Mouse (Mus musculus) hindbrain, embryonic 14.5 days (tissue): ENCODE data around the gene Nmur1. TPM values are rescaled to one million over a fixed set of nuclear protein-coding genes. Genes with fewer than 3 reads are reported as not detected.
"Not testable (repeated sequence)": the region's sequence is repeated elsewhere in the genome, so short reads cannot be mapped to it uniquely, and the experiment has no call there.

Experiments
- ATAC-seq: fragments of 200-750 bp; cut with Nextera tagmentation; 2 replicates; pipeline ENCODE4 v1.8.0; 2017; ENCODE audit warnings: moderate number of reproducible peaks, mild to moderate bottlenecking, moderate TSS enrichment, moderate library complexity; ENCODE audit not compliant: low FRiP score
- DNase-seq: peaks from one replicate; pipeline ENCODE4 v3.0.0-alpha.2; 2015; ENCODE audit warnings: low spot score
- H3K27ac ChIP-seq: fragments of 300-500 bp; sonication (generic); 2 replicates; pipeline ENCODE4 v1.5.1; 2014; ENCODE audit warnings: mild to moderate bottlenecking, moderate library complexity
- H3K27me3 ChIP-seq: fragments of 300-500 bp; sonication (generic); 2 replicates; pipeline ENCODE4 v1.6.1; 2014; ENCODE audit warnings: mild to moderate bottlenecking, low read length, mixed read lengths; ENCODE audit not compliant: control insufficient read depth, insufficient read depth
- H3K36me3 ChIP-seq: fragments of 300-500 bp; sonication (generic); replicated peaks from 2 replicates; pipeline ENCODE4 v1.6.1; 2014; ENCODE audit not compliant: control insufficient read depth, insufficient read depth
- H3K4me1 ChIP-seq: fragments of 300-500 bp; sonication (generic); replicated peaks from 2 replicates; pipeline ENCODE4 v1.6.1; 2014; ENCODE audit warnings: antibody characterized with exemption, low read length, mixed read lengths; ENCODE audit not compliant: control insufficient read depth, insufficient read depth
- H3K4me2 ChIP-seq: fragments of 300-500 bp; sonication (generic); replicated peaks from 2 replicates; pipeline ENCODE4 v1.6.1; 2014; ENCODE audit warnings: mild to moderate bottlenecking, moderate library complexity
- H3K4me3 ChIP-seq: fragments of 300-500 bp; sonication (generic); replicated peaks from 2 replicates; pipeline ENCODE4 v1.5.1; 2014; ENCODE audit warnings: mild to moderate bottlenecking, low read length
- H3K9ac ChIP-seq: fragments of 300-500 bp; sonication (generic); 2 replicates; pipeline ENCODE4 v1.6.1; 2014
- H3K9me3 ChIP-seq: fragments of 300-500 bp; sonication (generic); 2 replicates; pipeline ENCODE4 v1.6.1; 2016; ENCODE audit warnings: low read length; ENCODE audit not compliant: control insufficient read depth
- WGBS: fragments of 180-500 bp; shearing (Covaris S2); extraction: QIAGEN DNeasy Blood & Tissue Kit; methylation state at CpG from one replicate; pipeline ENCODE4 v1.1.7; 2014; 5-methylcytosine and 5-hydroxymethylcytosine counted together
- polyA plus RNA-seq: library from polyadenylated mRNA; unstranded; fragments of >200 nt; fragmentation: Nextera tagmentation; extraction: Ambion mirVana; gene quantifications from 2 replicates; pipeline ENCODE4 v1.2.1, GENCODE M21; 2014

Nmur1 gene
- polyA plus RNA-seq, 1 experiment from 2014 or later: not detected

- Histone ChIP-seq H3K27ac (no peak overlapping the region), H3K9ac (no peak overlapping the region), H3K4me3 (no peak overlapping the region), H3K4me1 (no peaks in the 10 kb centered on the region), H3K36me3 (peaks cover 70% of the 10 kb centered on the region), H3K9me3 (no peaks in the 10 kb centered on the region), H3K27me3 (no peaks in the 10 kb centered on the region), H3K4me2 (no peak overlapping the region)
- 68% methylated on average over 1 of the region's 1 CpGs for WGBS
- no peak for ATAC-seq
- no peak for DNase-seq
These were observed 77.9 kb downstream of the Nmur1 start for GRCm38 (mm10) chr1:86348083-86348482.

DNA sequence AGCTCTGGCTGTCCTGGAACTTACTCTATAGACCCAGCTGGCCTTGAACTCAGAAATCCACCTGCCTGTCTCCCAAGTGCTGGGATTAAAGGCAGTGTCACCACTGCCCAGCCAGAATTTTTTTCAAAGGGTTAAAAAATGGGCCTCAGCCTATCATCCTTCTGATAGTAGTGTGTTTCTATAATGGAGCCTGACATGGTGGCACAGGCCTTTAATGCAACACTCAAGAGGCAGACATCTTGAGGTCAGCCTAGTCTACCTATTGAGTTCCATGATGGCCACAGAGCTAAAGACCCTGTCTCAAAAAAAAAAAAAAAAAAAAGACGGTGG lies 78.3 kb downstream of the Nmur1 start:
- H3K4me1 ChIP-seq: no peaks in the 10 kb centered on the region
- ATAC-seq (no peak), DNase-seq (no peak)
- no peak overlapping the region for H3K27ac ChIP-seq
- no peak overlapping the region for H3K4me3 ChIP-seq
- H3K36me3 ChIP-seq: peaks cover 67% of the 10 kb centered on the region
- no peaks in the 10 kb centered on the region for H3K9me3 ChIP-seq
- no peaks in the 10 kb centered on the region for H3K27me3 ChIP-seq
- no peak overlapping the region for H3K4me2 ChIP-seq
- H3K9ac ChIP-seq: no peak overlapping the region
- WGBS: 62% methylated on average over 1 of the region's 1 CpGs

GRCm38 (mm10) chr1:86346851-86347715 lies 78.9 kb downstream of the Nmur1 start:
- ATAC-seq (no peak), DNase-seq (no peak)
- Histone ChIP-seq H3K4me1 (no peaks in the 10 kb centered on the region), H3K27me3 (no peaks in the 10 kb centered on the region), H3K9me3 (no peaks in the 10 kb centered on the region), H3K36me3 (peaks cover 61% of the 10 kb centered on the region), H3K4me2 (no peak overlapping the region), H3K4me3 (no peak overlapping the region), H3K27ac (no peak overlapping the region), H3K9ac (no peak overlapping the region)
- WGBS: 88% methylated on average over 3 of the region's 3 CpGs

- Histone ChIP-seq H3K27me3 (no peaks in the 10 kb centered on the region), H3K4me1 (no peaks in the 10 kb centered on the region), H3K4me3 (no peak overlapping the region), H3K4me2 (no peak overlapping the region), H3K27ac (no peak overlapping the region), H3K36me3 (peaks cover 50% of the 10 kb centered on the region), H3K9ac (no peak overlapping the region), H3K9me3 (no peaks in the 10 kb centered on the region)
- no peak for DNase-seq
- no peak for ATAC-seq
- 94% methylated on average over 4 of the region's 4 CpGs for WGBS
These were observed 80.1 kb downstream of the Nmur1 start for GRCm38 (mm10) chr1:86345956-86346355.

DNA sequence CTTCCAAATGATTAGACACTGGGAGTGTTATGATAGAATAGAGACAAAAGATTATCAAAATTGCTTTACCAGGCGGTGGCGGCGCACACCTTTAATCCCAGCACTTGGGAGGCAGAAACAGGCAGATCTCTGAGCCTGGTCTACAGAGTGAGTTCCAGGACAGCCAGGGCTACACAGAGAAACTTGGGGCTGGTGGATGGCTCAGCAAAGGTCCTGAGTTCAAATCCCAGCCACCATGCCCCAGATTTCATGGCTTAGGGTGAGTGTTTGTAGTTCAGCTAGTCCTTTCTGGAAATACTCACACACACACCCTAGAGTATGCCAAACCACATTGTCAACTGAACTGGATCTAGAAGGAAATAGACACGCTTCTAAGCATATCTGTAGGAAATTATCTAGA lies 81.0 kb downstream of the Nmur1 start:
- H3K36me3 ChIP-seq: peaks cover 41% of the 10 kb centered on the region
- no peak for DNase-seq
- H3K4me3 ChIP-seq: no peak overlapping the region
- no peaks in the 10 kb centered on the region for H3K4me1 ChIP-seq
- no peaks in the 10 kb centered on the region for H3K9me3 ChIP-seq
- no peak overlapping the region for H3K9ac ChIP-seq
- H3K27me3 ChIP-seq: no peaks in the 10 kb centered on the region
- WGBS: 91% methylated on average over 4 of the region's 4 CpGs
- no peak for ATAC-seq
- no peak overlapping the region for H3K27ac ChIP-seq
- H3K4me2 ChIP-seq: no peak overlapping the region

DNA sequence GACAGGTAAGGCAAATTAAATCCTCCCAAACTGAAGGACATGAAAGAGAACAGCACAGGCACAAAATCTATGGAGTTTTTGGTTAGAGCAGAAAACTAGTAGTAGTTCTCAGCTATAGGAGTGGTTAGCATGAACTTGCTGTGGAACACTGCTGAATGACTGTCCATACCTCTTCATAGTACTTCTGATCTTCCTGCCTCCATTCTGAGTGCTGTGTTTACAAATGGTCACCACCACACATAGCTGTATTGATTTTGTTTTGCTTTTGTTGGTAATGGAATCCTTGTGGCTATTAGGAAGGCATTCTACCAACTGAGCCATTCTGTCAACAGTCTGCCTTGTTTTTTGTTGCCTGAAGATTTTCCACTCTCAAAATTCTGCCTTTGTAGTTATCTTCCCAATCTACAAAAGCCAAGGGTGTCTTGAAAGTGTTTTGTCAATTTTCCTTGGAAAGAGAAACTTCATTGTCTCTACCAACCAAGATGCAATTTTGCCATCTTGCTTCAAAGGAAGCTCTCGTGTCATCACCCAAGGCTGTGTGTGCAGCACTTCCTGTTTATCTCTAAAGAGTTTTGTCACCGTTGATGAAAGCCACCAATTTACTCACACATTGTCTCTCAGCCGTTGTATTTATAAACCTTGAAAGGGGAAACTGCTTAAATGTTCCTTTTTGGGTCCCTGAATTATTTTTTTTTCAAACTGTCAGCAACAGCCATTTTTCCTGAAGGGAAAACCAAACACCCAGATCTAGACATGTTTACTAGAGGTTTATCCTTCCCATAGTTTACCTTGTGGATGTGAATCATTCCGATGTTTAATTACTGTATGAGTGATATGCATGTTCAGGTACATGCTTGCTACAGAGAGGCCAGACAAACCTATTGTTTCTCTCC lies 81.8 kb downstream of the Nmur1 start:
- H3K36me3 ChIP-seq: peaks cover 32% of the 10 kb centered on the region
- no peaks in the 10 kb centered on the region for H3K9me3 ChIP-seq
- no peak overlapping the region for H3K9ac ChIP-seq
- no peaks in the 10 kb centered on the region for H3K4me1 ChIP-seq
- H3K27me3 ChIP-seq: no peaks in the 10 kb centered on the region
- H3K27ac ChIP-seq: no peak overlapping the region
- H3K4me3 ChIP-seq: no peak overlapping the region
- no peak overlapping the region for H3K4me2 ChIP-seq
- ATAC-seq: no peak
- WGBS: 79% methylated on average over 4 of the region's 4 CpGs
- no peak for DNase-seq

GRCm38 (mm10) chr1:86343087-86343645 lies 82.9 kb downstream of the Nmur1 start:
- no peaks in the 10 kb centered on the region for H3K9me3 ChIP-seq
- H3K9ac ChIP-seq: no peak overlapping the region
- H3K27me3 ChIP-seq: no peaks in the 10 kb centered on the region
- WGBS: 85% methylated on average over 1 of the region's 1 CpGs
- peaks cover 22% of the 10 kb centered on the region for H3K36me3 ChIP-seq
- H3K4me2 ChIP-seq: no peak overlapping the region
- no peak for DNase-seq
- ATAC-seq: no peak
- no peak overlapping the region for H3K4me3 ChIP-seq
- H3K4me1 ChIP-seq: no peaks in the 10 kb centered on the region
- H3K27ac ChIP-seq: no peak overlapping the region

GRCm38 (mm10) chr1:86342371-86342770 lies 83.7 kb downstream of the Nmur1 start:
- 92% methylated on average over 2 of the region's 2 CpGs for WGBS
- H3K9me3 ChIP-seq: no peaks in the 10 kb centered on the region
- DNase-seq: no peak

DNA sequence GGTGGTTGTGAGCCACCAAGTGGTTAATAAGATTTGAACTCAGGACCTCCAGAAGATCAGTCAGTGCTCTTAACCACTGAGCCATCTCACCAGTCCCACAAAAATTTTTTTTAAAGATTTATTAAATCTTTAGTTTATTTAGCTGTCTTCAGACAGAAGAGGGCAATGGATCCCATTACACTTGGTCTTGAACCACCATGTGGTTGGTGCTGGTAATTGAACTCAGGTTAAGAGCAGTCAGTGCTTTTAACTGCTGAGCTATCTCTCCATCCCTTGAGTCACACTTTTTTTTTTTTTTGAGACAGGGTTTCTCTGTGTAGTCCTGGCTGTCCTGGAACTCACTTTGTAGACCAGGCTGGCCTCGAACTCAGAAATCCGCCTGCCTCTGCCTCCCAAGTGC lies 84.9 kb downstream of the Nmur1 start:
- H3K36me3 ChIP-seq, H3K9ac ChIP-seq, H3K9me3 ChIP-seq, ATAC-seq, H3K4me2 ChIP-seq, DNase-seq, H3K4me1 ChIP-seq, H3K27me3 ChIP-seq, H3K27ac ChIP-seq, H3K4me3 ChIP-seq: not testable (repeated sequence)
- WGBS: 100% methylated on average over 2 of the region's 2 CpGs

More at GRCm38 (mm10) chr1:86342371-86342770, 83.7 kb downstream of the Nmur1 start:
- no peak overlapping the region for H3K9ac ChIP-seq
- H3K36me3 ChIP-seq: peaks cover 14% of the 10 kb centered on the region
- H3K4me3 ChIP-seq: no peak overlapping the region
- H3K27me3 ChIP-seq: no peaks in the 10 kb centered on the region
- H3K27ac ChIP-seq: no peak overlapping the region
- no peak overlapping the region for H3K4me2 ChIP-seq
- no peaks in the 10 kb centered on the region for H3K4me1 ChIP-seq
- no peak for ATAC-seq
